Mouse (Mus musculus) ES-Bruce4 (cell line): ENCODE data around the gene Bach1.

Experiments used
- CTCF ChIP-seq: IDR thresholded peaks from one replicate; pipeline ENCODE4 v1.8.1; 2011; ENCODE audit warnings: low read depth, low read length
- POLR2A ChIP-seq: IDR thresholded peaks from one replicate; pipeline ENCODE4 v1.8.1; 2011; ENCODE audit warnings: low read length; ENCODE audit not compliant: insufficient read depth

GRCm38 (mm10) chr16:87670091-87670820 is 28.5 kb upstream of the Bach1 start:
- TF ChIP-seq POLR2A: no peak
- TF ChIP-seq CTCF: no peak
